Mouse (Mus musculus) lung, postnatal 0 days (tissue): ENCODE data around the gene Tmprss6. TPM values are rescaled to one million over a fixed set of nuclear protein-coding genes. Genes with fewer than 3 reads are reported as not detected.

Experiments
- ATAC-seq: fragments of 200-750 bp; cut with Nextera tagmentation; 2 replicates; pipeline ENCODE4 v1.8.0; 2017; ENCODE audit warnings: moderate library complexity
- DNase-seq: peaks from one replicate; pipeline ENCODE4 v3.0.0-alpha.2; 2016; ENCODE audit warnings: low spot score
- H3K27ac ChIP-seq: fragments of 300-500 bp; sonication (generic); 2 replicates; pipeline ENCODE4 v1.5.1; 2014; ENCODE audit warnings: antibody characterized with exemption, mild to moderate bottlenecking, low read length, mixed read lengths
- H3K27me3 ChIP-seq: fragments of 300-500 bp; sonication (generic); replicated peaks from 2 replicates; pipeline ENCODE4 v1.6.1; 2014; ENCODE audit warnings: low read length, mixed read lengths; ENCODE audit not compliant: insufficient read depth
- H3K36me3 ChIP-seq: fragments of 300-500 bp; sonication (generic); 2 replicates; pipeline ENCODE4 v1.6.1; 2014; ENCODE audit warnings: low read length, mixed read lengths; ENCODE audit not compliant: insufficient read depth
- H3K4me1 ChIP-seq: fragments of 300-500 bp; sonication (generic); 2 replicates; pipeline ENCODE4 v1.6.1; 2014; ENCODE audit warnings: antibody characterized with exemption, low read depth, low read length, mixed read lengths; ENCODE audit not compliant: insufficient read depth
- H3K4me2 ChIP-seq: fragments of 300-500 bp; sonication (generic); replicated peaks from 2 replicates; pipeline ENCODE4 v1.6.1; 2014; ENCODE audit warnings: low read depth, mild to moderate bottlenecking, low read length, moderate library complexity, mixed read lengths
- H3K4me3 ChIP-seq: fragments of 300-500 bp; sonication (generic); 2 replicates; pipeline ENCODE4 v1.5.1; 2014; ENCODE audit warnings: low read depth, low read length
- H3K9ac ChIP-seq: fragments of 300-500 bp; sonication (generic); replicated peaks from 2 replicates; pipeline ENCODE4 v1.6.1; 2014; ENCODE audit warnings: low read depth, mild to moderate bottlenecking
- H3K9me3 ChIP-seq: fragments of 300-500 bp; sonication (generic); 2 replicates; pipeline ENCODE4 v1.6.1; 2016; ENCODE audit warnings: low read length, mixed read lengths
- CTCF ChIP-seq: IDR thresholded peaks from 2 replicates; pipeline ENCODE4 v1.5.1; 2016; ENCODE audit warnings: antibody characterized with exemption, mild to moderate bottlenecking
- EP300 ChIP-seq: IDR thresholded peaks from 2 replicates; pipeline ENCODE4 v1.6.1; 2016; ENCODE audit warnings: antibody characterized with exemption, mild to moderate bottlenecking, control low read depth
- WGBS: fragments of 180-500 bp; shearing (Covaris S2); extraction: QIAGEN DNeasy Blood & Tissue Kit; methylation state at CpG from one replicate; pipeline ENCODE4 v1.1.7; 2014; 5-methylcytosine and 5-hydroxymethylcytosine counted together
- polyA plus RNA-seq: library from polyadenylated mRNA; unstranded; fragments of >200 nt; fragmentation: Nextera tagmentation; extraction: Ambion mirVana; gene quantifications from 2 replicates; pipeline ENCODE4 v1.2.1, GENCODE M21; 2015

The Tmprss6 gene
- polyA plus RNA-seq, 1 experiment from 2014 or later, result 0.23 TPM

DNA sequence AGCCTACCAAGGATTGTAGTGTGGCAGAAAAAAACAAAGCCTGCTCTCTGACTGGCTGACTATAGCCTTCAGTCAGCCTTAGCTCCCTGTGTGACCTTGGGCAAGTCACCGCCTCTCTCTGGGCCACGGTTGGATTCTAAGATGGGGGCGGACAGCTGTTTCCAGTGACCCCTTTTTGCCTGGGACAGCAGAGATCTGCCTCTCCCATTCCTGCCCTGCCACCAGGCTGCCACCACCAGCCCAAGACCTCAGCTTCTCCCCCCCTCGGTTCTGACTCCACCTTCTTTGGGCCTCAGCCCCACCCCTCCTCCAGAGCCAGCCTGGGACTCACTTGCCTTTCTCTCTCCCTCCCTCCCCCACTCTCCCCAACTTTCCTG, 30.4 kb downstream of the Tmprss6 start:
- Histone ChIP-seq H3K27ac (no peak overlapping the region), H3K4me3 (no peak overlapping the region), H3K4me2 (no peak overlapping the region), H3K36me3 (peaks cover 3% of the 10 kb centered on the region; the same call in 1 of the 2 replicates), H3K9me3 (no peaks in the 10 kb centered on the region), H3K4me1 (no peaks in the 10 kb centered on the region; the same call in 1 of the 2 replicates), H3K27me3 (no peaks in the 10 kb centered on the region), H3K9ac (no peak overlapping the region)
- ATAC-seq (no peak), DNase-seq (no peak)
- TF ChIP-seq CTCF, result no peak
- no peak for TF ChIP-seq EP300
- 41% methylated on average over 4 of the region's 4 CpGs for WGBS

DNA sequence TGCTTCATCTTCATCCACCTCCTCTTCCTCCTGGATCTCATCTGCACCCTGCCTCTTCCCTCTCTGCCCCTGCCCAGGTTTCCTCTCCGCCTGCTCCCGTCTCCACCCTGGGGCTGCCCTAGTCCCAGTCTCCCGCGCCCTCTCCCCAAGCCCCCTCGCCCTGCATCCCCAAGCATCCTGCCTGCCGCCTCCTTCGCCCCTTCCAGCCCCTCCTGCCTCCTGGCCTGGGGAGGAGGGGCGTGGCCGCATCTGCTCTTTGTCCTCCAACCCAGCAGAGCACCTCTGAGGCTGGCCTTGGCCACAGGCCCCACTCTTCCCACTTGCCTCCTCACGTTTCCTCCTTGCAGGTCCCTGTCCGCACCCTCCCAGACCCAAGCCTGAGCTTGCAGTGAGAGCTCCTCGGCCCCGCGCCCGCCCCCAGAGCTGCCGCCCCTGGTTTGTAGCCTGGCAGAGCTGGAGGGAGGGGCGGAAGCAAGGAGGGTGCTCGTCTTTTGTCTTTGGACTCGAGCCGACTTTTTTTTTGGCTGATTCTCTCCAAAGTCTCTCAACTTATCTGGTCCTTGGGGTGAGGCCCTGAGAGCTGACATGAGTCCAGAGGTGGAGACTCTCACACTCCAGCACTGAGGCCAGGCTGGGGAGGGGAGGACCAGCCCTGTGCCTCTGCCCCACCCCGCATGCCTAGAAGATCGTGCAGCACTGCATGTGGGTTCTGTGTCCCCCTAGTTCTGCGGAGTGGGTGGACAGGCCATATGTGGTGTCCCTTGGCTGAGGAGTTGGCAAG, 31.0 kb downstream of the Tmprss6 start:
- Histone ChIP-seq H3K27me3 (no peaks in the 10 kb centered on the region), H3K9ac (no peak overlapping the region), H3K4me3 (no peak overlapping the region; the same call in 1 of the 2 replicates), H3K9me3 (no peaks in the 10 kb centered on the region), H3K36me3 (peaks cover 3% of the 10 kb centered on the region; the same call in 1 of the 2 replicates), H3K4me2 (peak overlapping the region; percentile 54), H3K27ac (no peak overlapping the region), H3K4me1 (no peaks in the 10 kb centered on the region; the same call in 1 of the 2 replicates)
- 18% methylated on average over 21 of the region's 23 CpGs for WGBS
- ATAC-seq (peak; percentile 16), DNase-seq (peak; percentile 40)
- TF ChIP-seq EP300, result no peak
- TF ChIP-seq CTCF, result no peak

DNA sequence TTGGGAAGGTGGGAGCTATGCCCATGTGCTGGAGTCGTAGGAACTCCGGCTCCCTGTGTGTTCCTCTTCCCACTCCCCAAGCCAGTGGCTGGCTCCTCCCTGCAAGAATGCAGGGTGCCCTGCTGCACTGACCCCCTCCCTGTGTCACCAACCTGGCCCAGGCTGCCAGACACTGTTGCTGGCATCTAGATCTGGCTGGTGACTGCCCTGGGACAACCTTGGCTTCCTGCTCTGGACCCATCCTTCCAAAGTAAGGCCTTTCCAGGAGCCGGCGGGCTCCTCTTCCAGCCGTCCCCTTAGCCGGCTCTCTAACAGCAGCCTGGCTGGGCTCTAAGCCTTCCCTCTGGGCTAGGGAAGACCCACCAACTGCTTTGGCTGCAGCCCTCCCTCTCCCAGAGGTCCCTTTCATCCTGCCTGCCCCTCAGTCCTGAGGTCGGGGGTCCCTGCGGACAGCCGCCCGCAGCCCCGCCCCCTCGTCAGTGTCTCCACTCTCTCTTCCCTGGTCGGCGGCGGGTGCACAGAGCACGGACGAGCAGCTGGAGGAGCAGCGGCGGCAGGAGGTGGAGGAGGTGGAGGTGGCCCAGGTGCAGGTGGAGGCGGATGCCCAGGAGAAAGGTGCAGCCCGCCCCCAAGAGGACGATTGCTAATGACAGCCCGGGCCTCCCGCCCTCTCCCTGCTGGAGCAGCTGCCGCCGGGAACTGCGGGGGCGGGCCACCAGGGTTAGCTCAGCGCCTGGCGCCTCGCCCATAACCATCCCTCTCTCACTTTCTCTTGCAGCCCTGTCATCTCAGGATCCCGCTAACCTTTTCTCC, 31.8 kb downstream of the Tmprss6 start:
- Histone ChIP-seq H3K27ac (no peak overlapping the region), H3K4me3 (no peak overlapping the region; the same call in 1 of the 2 replicates), H3K4me2 (peak overlapping the region; percentile 54), H3K4me1 (no peaks in the 10 kb centered on the region; the same call in 1 of the 2 replicates), H3K9ac (no peak overlapping the region), H3K36me3 (peaks cover 3% of the 10 kb centered on the region; the same call in 1 of the 2 replicates), H3K27me3 (no peaks in the 10 kb centered on the region), H3K9me3 (no peaks in the 10 kb centered on the region)
- ATAC-seq (peak; percentile 83), DNase-seq (peak; percentile 93)
- TF ChIP-seq CTCF, result peak; percentile 52
- no peak for TF ChIP-seq EP300
- 15% methylated on average over 30 of the region's 32 CpGs for WGBS

DNA sequence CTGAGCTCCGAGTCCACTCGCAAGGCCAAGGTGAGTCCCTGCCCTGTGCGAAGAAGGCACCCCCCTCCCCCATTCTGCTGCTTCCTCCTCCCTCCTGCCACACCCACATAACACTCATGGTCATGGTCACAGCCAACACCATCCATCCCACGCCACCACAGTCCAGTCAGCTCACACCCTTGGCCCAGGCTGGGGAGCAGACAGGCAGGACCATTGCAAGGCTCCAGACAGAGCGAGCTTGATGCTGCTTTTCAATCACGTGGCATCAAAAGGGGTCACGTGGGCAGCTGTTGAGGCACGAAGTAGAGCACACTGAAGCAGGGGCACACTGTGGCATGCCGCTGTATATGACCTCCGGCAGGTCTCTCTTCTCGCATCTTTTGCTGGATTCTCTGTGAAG, 32.8 kb downstream of the Tmprss6 start:
- Histone ChIP-seq H3K9me3 (no peaks in the 10 kb centered on the region), H3K4me3 (no peak overlapping the region), H3K9ac (no peak overlapping the region), H3K4me1 (no peaks in the 10 kb centered on the region; the same call in 1 of the 2 replicates), H3K27me3 (no peaks in the 10 kb centered on the region), H3K27ac (no peak overlapping the region), H3K36me3 (peaks cover 3% of the 10 kb centered on the region; the same call in 1 of the 2 replicates), H3K4me2 (no peak overlapping the region)
- ATAC-seq, result no peak
- TF ChIP-seq CTCF, result no peak
- no peak for TF ChIP-seq EP300
- no peak for DNase-seq
- WGBS, result 86% methylated on average over 11 of the region's 11 CpGs

- H3K9me3 ChIP-seq, result no peaks in the 10 kb centered on the region
- ATAC-seq, result no peak
- no peak overlapping the region for H3K27ac ChIP-seq
- H3K4me2 ChIP-seq, result no peak overlapping the region
- peaks cover 3% of the 10 kb centered on the region; the same call in 1 of the 2 replicates for H3K36me3 ChIP-seq
- H3K27me3 ChIP-seq, result no peaks in the 10 kb centered on the region
- no peak overlapping the region for H3K4me3 ChIP-seq
- no peaks in the 10 kb centered on the region; the same call in 1 of the 2 replicates for H3K4me1 ChIP-seq
- 37% methylated on average over 6 of the region's 6 CpGs for WGBS
- no peak overlapping the region for H3K9ac ChIP-seq
- TF ChIP-seq EP300 (no peak), CTCF (peak; percentile 78)
- DNase-seq, result peak; percentile 40
These were observed 33.4 kb downstream of the Tmprss6 start for GRCm38 (mm10) chr15:78434896-78435520.
